Mouse (Mus musculus) thymus, postnatal 0 days (tissue): ENCODE data around the gene Ccdc110. TPM values are rescaled to one million over a fixed set of nuclear protein-coding genes. Genes with fewer than 3 reads are reported as not detected.

Experiments used
- DNase-seq: peaks from one replicate; pipeline ENCODE4 v3.0.0-alpha.2; 2015; ENCODE audit warnings: low spot score
- polyA plus RNA-seq: library from polyadenylated mRNA; unstranded; fragments of >200 nt; fragmentation: Nextera tagmentation; extraction: Ambion mirVana; gene quantifications from 2 replicates; pipeline ENCODE4 v1.2.1, GENCODE M21; 2015

Ccdc110 gene
- polyA plus RNA-seq, 1 experiment from 2014 or later = not detected

DNA sequence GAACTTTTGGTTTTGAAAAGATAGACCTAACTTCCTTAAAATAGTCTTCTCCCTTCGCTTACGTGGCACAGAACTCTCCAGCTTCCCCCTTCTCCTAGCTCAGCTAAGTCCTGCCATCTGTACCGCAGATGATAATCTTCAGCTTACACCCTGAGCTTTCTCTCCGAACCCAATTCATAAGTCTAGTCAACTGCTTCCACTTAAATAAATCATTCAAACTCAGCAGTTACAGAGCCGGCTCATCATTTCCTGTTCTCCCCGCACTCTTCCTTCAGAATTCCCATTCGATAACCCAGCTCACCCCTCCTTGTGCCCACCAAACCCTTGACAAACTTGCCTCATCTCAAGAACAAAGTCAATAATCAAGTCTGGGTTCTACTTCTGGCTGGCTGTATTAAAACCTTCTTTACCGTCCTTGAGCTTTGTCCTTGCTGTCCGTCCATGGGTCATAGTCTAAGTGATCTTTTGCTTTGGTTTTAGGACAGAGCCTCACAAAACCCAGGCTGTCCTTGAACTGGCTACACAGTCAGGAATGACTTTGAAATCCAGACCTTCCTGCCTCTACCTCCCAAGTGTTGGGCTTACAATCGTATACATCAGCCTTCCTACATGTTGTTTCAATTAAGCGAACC lies 41.5 kb downstream of the Ccdc110 start:
- no peak for DNase-seq

DNA sequence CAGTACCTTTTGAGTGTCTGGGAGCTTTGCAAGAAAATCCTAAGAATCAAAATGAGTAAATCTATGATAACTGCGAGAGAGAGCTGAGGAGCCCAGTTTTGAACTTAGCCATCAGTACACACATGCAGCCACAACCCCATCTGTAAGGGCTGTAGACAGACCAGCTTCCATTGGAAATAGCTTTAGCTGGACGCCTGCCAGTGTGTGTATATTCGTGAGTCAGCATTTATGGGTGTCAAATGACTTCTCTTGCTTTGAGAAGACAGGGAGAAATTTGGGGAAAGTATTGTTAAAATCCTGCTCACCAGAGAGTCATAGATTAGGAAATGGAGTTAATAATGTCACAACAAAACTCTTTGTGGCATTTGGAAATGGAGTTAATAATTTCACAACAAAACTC lies 52.2 kb downstream of the Ccdc110 start:
- DNase-seq = no peak

DNA sequence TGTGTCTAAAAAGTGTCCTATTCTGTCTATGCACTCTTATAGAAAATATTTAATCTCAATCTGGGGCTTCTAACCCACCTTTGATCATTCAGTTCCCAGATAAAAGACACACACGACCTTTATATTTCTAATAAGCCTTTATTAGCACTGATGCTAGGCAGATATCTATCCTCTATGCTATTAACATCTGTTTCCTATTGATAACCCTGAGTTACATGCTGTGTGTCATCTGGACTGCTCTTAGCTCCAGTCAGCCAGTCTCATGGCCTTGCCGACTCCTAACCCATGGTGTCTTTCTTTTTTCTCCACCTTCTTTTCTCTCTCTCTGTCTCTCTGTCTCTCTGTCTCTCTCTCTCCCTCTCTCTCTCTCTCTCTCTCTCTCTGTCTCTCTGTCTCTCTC lies 53.8 kb downstream of the Ccdc110 start:
- no peak for DNase-seq

DNA sequence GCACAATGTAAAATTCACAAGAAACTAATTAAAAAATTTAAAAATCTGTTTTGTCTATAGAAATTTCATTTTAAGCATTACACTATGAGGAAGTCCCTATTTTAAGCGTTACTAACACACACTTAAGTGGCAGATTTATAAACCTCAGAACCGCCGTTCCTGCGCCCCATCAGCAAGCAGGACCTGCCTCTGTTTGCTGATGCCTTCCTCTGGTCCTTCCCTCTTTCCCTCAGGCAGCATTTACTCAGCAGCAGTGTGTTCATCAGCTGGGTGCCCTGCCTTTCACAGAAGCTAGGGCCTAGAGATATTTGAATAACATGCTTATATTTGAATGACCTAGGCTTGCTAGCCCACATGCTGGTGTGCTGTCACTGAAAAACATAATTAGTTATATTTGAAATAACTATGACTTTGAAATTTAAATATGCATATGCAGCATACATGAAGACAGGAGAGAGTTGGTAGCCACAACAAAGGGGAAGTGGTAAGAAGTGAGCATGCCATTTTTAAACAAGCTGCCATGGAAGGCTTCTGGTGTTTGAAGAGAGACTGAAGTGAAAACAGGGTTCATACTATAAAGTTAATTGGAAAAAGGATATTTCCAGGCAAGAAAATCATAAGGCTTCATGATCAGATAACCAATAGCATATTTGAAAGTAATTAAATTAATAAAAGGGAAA lies 56.4 kb downstream of the Ccdc110 start:
- no peak for DNase-seq

Other genes starting within 250 kb of the Ccdc110 start
- gene Pdlim3, start 49.2 kb upstream of the Ccdc110 start, polyA plus RNA-seq = 3.9 and 4.6 TPM in 2 replicates
- gene 1700029J07Rik, start 40.6 kb downstream of the Ccdc110 start, polyA plus RNA-seq = 1.3 and 1.5 TPM in 2 replicates
- 53.6 and 53.9 TPM in 2 replicates for gene Ufsp2, start 40.9 kb downstream of the Ccdc110 start, polyA plus RNA-seq
- gene Lrp2bp, start 64.7 kb downstream of the Ccdc110 start, polyA plus RNA-seq = 0.13 and 0.20 TPM in 2 replicates
- 14.5 and 16.1 TPM in 2 replicates for gene Ankrd37, start 71.1 kb downstream of the Ccdc110 start, polyA plus RNA-seq
- gene Cfap97, start 217.2 kb downstream of the Ccdc110 start, polyA plus RNA-seq = 36.7 and 39.0 TPM in 2 replicates
- gene Snx25, start 217.5 kb downstream of the Ccdc110 start, polyA plus RNA-seq = 10.7 and 13.3 TPM in 2 replicates